Mouse (Mus musculus): ENCODE results near the gene Rpusd4. TPM values are rescaled to one million over a fixed set of nuclear protein-coding genes. Genes with fewer than 3 reads are reported as not detected.

Rpusd4 gene
- polyA plus RNA-seq, 1 experiment from 2014 or later: 27.7 TPM

DNA sequence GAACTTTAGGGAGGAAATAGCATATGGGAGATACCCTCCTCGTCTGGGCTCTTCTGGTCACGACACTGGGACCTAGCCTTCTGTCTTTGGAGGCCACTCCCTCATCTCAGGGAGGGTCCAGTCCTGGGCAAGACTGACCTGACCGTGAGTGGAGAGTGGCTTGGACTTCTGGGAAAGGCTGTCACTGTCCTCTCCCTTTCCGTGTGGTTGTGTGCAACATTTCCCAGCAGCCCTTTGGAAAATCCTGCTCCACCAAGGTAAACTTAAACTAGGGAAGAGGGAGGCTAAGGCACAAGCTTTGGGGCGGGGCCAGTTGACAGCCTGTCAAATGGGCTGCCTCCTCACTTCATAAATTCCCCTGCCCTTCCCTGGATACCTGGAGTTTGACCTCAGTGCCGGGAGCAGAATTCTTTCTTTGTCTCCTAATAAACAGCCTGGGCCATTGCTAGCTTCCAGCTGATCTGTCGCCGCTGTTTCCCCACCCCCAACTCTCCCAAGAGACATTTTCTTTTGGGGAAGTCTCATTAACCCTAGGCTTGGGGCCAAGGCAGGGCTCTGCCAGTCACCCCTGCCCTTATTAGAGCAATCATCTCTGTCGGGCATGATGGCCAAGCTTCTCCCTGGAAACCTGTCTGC, 51.0 kb downstream of the Rpusd4 start:
- 21% methylated on average over 9 of the region's 9 CpGs for WGBS
- ATAC-seq (ENCODE audit: borderline replicate concordance, extremely low read depth, low FRiP score, low TSS enrichment): no peak
- no peak overlapping the region for H3K9ac ChIP-seq
- no peak overlapping the region for H3K4me3 ChIP-seq
- H3K4me1 ChIP-seq: peaks cover 9% of the 10 kb centered on the region; the same call in 1 of the 2 replicates
- H3K27ac ChIP-seq: no peak overlapping the region
- no peaks in the 10 kb centered on the region for H3K36me3 ChIP-seq
- no peak overlapping the region for H3K4me2 ChIP-seq
- no peaks in the 10 kb centered on the region; the same call in 1 of the 2 replicates for H3K27me3 ChIP-seq
- H3K9me3 ChIP-seq: no peaks in the 10 kb centered on the region

GRCm38 (mm10) chr9:35320288-35320687, 52.6 kb downstream of the Rpusd4 start:
- Histone ChIP-seq H3K4me3 (no peak overlapping the region), H3K27me3 (no peaks in the 10 kb centered on the region; the same call in 1 of the 2 replicates), H3K4me2 (no peak overlapping the region), H3K9me3 (no peaks in the 10 kb centered on the region), H3K4me1 (peaks cover 19% of the 10 kb centered on the region), H3K36me3 (no peaks in the 10 kb centered on the region), H3K9ac (no peak overlapping the region), H3K27ac (no peak overlapping the region)
- 85% methylated on average over 4 of the region's 4 CpGs for WGBS
- ATAC-seq (ENCODE audit: borderline replicate concordance, extremely low read depth, low FRiP score, low TSS enrichment): no peak

DNA sequence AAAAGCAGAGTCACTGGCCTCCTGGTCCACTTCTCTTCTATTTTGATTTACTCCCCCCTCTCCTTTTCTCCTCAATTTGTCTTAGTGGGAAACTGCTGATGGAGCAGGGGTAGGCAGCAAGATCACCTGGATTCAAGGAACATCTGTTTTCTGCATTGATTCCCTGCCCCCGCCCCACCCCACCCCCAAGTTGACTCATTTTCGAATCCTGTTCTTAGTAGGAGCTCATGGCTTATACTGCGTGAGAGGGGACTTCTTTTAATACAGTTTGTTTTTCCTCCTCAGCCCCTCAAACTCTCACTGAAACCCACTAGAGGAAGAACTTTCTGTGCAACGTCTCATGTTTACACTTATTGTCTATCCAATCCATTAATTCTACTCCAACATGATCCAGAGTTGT, 56.3 kb downstream of the Rpusd4 start:
- 50% methylated on average over 4 of the region's 4 CpGs for WGBS
- Histone ChIP-seq H3K27me3 (peaks cover 5% of the 10 kb centered on the region), H3K4me1 (peaks cover 24% of the 10 kb centered on the region), H3K9me3 (no peaks in the 10 kb centered on the region), H3K9ac (no peak overlapping the region), H3K36me3 (no peaks in the 10 kb centered on the region), H3K27ac (no peak overlapping the region), H3K4me2 (no peak overlapping the region), H3K4me3 (no peak overlapping the region)
- ATAC-seq (ENCODE audit: borderline replicate concordance, extremely low read depth, low FRiP score, low TSS enrichment): no peak

- H3K27ac ChIP-seq: no peak overlapping the region
- H3K27me3 ChIP-seq: peaks cover 5% of the 10 kb centered on the region
- no peak for ATAC-seq (ENCODE audit: borderline replicate concordance, extremely low read depth, low FRiP score, low TSS enrichment)
- H3K4me1 ChIP-seq: peaks cover 29% of the 10 kb centered on the region
- H3K9ac ChIP-seq: no peak overlapping the region
- no peaks in the 10 kb centered on the region for H3K9me3 ChIP-seq
- no peak overlapping the region for H3K4me2 ChIP-seq
- no peak overlapping the region for H3K4me3 ChIP-seq
- H3K36me3 ChIP-seq: no peaks in the 10 kb centered on the region
- 37% methylated on average over 2 of the region's 2 CpGs for WGBS
Measured at GRCm38 (mm10) chr9:35324571-35324970, 56.9 kb downstream of the Rpusd4 start.

DNA sequence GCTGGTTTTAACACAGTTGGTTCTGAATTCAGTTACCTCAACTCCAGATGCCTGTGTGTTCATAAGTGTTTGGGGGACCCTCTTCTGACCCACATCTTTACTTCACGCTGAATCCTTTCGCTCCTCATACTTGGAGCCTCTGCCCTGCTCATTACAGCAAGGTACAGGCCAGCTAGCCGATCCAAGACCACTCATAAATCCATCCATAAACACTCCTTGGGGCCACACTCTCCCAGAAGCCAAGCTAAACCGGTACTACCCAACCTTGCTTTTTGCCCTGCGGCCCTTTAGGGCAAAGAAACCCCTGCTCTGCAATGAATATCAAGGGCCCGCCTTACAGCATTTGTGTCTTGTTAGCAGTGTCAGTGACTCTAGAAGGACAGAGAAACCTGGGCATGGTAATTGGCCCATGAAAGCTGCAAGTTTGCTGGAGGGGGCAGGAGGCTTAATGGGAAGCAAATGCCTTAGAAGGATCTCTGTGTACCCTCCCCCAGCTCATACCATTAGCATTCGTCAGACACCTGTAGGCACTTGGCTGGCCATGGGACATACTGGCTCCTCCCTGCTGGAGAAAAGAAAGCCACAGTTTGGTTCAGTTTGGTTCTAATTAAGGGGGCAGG, 59.1 kb downstream of the Rpusd4 start:
- Histone ChIP-seq H3K27me3 (peaks cover 19% of the 10 kb centered on the region), H3K27ac (no peak overlapping the region), H3K4me2 (no peak overlapping the region), H3K9ac (no peak overlapping the region), H3K4me1 (peaks cover 47% of the 10 kb centered on the region), H3K4me3 (no peak overlapping the region), H3K9me3 (no peaks in the 10 kb centered on the region), H3K36me3 (no peaks in the 10 kb centered on the region)
- ATAC-seq (ENCODE audit: borderline replicate concordance, extremely low read depth, low FRiP score, low TSS enrichment): no peak
- WGBS: 58% methylated on average over 7 of the region's 7 CpGs

Other genes starting within 250 kb of the Rpusd4 start
- 36.4 and 37.4 TPM in 2 replicates for gene St3gal4, start 148.6 kb upstream of the Rpusd4 start, polyA plus RNA-seq (2015; fragmentation: Nextera tagmentation; extraction: Ambion mirVana)
- 92.6 and 93.1 TPM in 2 replicates for gene Dcps, start 91.8 kb upstream of the Rpusd4 start, polyA plus RNA-seq (2015; fragmentation: Nextera tagmentation; extraction: Ambion mirVana)
- 113 and 118 TPM in 2 replicates for gene Srpr, start 67.7 kb upstream of the Rpusd4 start, polyA plus RNA-seq (2015; fragmentation: Nextera tagmentation; extraction: Ambion mirVana)
- gene Tirap, start 67.6 kb upstream of the Rpusd4 start, polyA plus RNA-seq (2015; fragmentation: Nextera tagmentation; extraction: Ambion mirVana): 10.6 and 14.0 TPM in 2 replicates
- 37.9 and 43.0 TPM in 2 replicates for gene Foxred1, start 56.8 kb upstream of the Rpusd4 start, polyA plus RNA-seq (2015; fragmentation: Nextera tagmentation; extraction: Ambion mirVana)
- gene Fam118b, start 60 bp upstream of the Rpusd4 start, polyA plus RNA-seq (2015; fragmentation: Nextera tagmentation; extraction: Ambion mirVana): 35.9 and 36.7 TPM in 2 replicates
- gene Cdon, start 153.3 kb downstream of the Rpusd4 start, polyA plus RNA-seq (2015; fragmentation: Nextera tagmentation; extraction: Ambion mirVana): 3.9 and 4.7 TPM in 2 replicates